Mouse (Mus musculus): ENCODE data around the gene Ogfod1.
A peak's percentile ranks its signal among the peaks of the same experiment; 100 is the strongest.

Ogfod1 gene

DNA sequence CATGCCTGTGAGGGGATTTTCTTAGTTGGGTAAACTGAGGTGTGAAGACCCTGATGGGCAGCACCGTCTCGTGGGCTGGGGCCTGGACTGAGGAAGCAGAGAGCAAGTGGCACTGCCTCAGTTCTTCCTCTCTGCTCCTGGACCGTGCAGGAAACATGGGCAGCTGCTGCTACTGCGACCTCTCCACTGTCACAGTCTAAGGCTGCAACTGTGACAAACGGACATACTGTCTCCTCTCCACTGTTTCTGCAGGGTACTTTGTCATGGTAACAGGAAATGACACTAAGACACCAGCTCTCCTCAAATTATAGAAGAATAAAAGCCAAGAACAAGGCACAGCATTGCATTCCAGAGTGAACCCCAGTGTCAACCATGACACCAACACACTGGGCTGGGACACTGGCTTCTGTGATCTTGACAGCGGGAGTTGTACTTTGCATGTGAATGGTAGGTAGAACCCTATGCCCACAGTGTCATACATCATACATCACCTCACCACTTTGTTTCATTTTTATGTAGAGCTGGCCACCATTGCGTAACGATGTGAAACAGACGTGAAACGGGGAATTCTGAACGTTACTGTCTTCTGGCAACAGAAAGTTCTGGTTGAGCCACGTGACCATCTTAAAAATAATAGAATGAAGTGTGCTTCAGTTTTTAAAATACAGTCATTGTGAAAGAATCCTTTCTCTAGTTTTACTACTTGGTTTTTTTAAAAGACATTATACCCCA, 39.6 kb downstream of the Ogfod1 start:
- no peak for DNase-seq

DNA sequence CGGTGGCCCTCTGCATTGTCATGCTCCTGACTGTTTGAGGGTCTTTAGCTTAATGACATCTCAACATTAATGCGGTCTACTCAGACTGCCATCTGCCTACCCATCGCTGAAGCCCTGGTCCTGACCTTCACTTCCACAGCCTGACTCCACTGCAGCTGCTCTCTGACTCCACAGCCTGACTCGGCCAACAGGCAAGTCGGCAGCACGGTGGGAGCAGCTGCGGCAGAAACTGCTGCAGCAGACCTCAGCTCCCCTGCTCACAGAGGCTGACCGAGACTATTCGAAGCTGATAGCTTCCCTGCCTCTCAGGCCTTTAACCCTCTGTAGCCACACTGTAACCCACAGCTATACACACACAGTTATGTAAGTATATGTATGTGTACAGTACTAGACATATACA, 51.0 kb downstream of the Ogfod1 start:
- no peak for DNase-seq

DNA sequence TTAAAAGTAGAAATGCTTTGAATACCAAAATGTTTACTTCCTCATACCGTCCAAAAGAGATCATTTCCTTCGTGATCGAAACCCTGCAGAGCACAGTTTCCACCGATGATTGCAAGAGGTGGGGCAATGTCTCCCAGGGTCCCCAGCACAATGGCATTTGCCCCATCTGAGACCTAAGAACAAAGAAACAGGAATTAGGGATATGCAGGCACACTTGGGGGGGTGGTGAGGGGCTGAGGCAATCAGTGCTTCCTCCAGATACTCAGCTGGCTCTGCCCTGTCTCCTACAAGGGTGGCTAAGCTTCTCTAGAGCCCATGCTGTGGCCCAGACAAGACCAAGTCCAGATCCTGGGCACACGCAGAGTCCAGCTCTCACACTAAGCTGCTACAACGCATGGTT, 52.7 kb downstream of the Ogfod1 start:
- DNase-seq: no peak

DNA sequence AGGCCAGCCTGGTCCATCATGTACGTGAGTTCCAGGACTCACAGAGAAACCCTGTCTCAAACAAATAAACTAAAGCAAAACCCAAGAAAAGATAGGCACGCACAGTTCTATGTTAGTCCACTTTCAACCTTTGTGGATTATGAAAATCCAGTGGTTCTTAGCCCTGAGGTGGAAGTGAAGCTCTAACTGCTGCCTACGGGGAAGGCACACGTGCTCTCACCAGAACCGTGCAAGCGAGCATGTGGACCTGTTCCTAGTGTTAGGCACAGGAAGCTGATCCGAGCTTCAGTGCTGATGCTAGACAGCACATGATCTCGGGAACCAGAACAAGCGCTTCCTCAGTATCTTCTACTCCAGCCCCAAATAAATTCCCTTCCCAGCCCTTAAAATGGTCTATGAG, 55.9 kb downstream of the Ogfod1 start:
- no peak for DNase-seq

GRCm38 (mm10) chr8:94094281-94094680, 57.3 kb downstream of the Ogfod1 start:
- no peak for DNase-seq

DNA sequence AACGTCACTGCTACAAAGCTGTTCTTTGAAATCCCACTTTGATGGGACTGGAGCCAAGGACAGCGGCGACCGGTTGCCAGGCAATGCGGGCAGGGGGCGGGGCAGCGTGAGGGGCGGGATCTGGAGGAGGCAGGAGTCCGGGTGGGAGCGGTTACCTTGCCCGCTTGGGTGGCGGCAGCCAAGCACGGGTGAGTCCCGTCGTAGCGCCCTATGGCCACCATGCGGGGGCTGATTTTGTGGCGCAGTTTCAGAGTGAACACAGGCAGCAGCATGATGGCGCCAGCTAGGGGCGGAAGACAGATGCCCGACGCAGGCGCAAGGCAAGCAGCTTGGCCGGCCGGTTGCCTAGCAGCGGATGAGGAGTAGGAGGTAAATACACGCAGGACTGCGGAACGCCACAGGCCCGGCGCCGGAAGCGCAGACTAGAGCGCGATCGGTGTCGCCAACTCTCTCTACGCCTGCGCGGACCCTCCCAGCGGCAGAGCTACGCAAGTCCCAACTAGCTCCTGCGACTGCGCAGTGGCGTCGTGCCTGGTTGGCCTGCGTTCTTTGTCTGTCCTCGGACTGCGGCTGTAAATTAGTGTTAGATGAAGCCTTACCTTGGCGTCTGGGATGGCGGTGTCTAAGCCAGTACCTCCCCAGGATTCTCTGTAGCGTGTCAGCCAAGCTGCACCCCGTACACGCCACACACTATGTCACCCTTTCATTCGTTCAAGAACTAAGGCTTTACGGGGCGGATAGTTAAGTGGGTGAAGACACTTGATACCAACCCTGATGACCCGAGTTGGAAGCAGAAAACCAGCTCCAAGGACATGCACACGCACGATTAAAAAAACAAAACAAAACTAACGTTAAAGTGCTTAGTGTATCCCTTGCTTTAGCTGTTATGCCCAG, 61.3 kb downstream of the Ogfod1 start, which contains the start of gene Bbs2:
Gene Bbs2 (minus strand): TSS at position 848 of the 894 bp plus-strand sequence.
- DNase-seq: peak; percentile 99 to 100

DNA sequence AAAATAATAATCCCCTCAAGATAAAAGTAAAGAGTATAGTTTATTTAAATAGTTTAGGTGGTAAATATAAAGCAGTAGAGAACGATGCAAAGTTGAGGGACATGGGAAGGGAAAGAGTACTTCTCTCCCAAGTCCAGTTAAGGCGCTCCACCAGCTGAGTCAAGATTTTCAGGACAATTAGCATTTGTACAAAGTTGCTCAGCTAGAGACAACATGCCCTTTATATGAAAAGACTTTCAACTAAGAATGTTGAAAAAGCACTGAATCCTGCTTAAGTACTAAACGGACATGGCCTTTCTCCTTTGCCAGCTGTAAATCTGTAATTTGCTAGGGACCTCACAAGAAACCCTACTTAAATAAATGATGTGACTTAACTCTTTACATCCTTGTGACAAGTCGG, 62.0 kb downstream of the Ogfod1 start:
- no peak for DNase-seq

DNA sequence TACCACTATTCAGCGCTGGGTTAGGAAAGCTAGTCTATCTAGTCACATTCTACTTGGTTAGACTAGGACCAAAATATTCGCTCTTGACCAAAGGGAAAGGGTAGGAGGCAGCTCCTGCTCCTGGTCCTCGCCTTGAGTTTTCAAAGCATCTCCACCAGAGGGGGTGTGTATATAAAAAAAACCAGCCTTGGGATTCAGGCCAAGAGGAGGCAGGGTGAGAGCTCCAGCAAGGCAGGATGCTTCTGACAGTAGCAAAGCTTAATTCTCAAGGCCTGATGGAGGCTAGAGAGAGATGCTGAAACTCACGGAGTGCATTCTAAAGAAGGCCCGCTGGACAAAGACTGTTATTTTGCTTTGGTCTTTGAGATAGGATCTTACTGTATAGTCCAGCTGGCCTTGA, 67.1 kb downstream of the Ogfod1 start:
- no peak for DNase-seq

GRCm38 (mm10) chr8:94107871-94108270, 70.9 kb downstream of the Ogfod1 start:
- DNase-seq: peak; percentile 16 to 24

DNA sequence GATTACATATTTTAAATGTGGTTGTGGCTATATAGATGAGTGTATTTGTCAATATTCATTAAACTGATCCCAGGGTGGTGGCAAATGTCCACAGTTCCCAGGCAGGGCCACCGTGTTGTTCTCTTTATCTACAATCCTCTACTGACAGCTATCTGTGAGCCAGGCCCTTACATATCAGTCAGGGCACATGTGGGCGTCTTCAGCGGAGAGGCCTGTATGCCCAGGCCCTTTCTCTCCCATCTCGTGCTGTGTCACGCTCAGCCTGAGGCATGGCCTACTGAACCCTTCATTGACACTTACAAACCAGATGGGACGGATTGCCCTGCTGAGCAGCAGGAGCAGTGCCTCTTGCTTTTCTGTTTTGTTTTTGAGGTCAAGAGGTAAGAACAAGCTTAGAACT, 72.4 kb downstream of the Ogfod1 start:
- no peak for DNase-seq

DNA sequence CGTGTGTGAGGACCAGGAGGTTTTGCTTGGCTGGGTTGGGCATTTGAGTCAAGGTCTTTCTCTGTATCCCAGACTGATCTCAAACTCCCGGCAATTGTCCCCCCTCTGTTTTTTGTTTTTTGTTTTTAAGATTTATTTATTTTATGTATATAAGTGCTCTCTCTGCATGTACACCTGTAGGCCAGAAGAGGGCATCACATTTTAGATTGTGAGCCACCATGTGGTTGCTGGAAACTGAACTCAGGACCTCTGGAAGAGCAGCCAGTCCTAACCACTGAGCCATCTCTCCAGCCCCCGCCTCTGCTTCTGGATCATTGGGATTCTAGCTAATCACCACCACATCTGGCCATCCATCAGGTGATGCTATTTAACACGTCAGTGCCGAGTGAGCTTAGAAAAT, 72.8 kb downstream of the Ogfod1 start:
- DNase-seq: no peak

DNA sequence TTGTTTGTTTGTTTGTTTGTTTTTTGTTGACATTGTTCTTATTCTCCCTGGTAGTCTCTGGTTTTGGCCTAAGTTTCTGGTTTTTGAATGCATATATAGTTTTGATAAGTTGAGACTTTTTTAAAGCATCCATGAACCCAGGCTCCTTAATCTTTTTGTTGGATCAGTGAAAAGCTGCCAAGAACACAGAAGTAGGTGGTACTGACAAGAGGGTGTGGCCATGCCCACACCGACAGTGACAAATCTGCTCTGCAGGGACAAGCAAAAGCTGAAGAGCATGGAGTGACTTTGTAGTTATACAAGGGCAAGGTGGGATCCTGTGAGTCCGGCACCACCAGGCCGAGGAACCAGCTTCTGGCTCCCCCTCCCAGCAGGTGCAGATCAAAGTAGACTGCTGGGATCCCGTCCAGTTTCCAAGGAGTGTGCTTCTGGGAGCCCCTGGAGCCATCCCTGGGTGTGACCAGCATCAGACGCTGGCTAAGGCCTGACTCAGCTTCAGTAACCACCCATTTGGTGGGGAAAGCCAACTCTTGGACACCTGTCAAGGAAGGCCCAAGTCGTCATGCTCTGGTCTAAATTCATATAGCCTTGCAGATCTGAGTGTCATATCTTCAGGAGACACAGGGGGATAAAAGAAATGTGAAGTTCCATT, 73.7 kb downstream of the Ogfod1 start:
- DNase-seq: no peak

DNA sequence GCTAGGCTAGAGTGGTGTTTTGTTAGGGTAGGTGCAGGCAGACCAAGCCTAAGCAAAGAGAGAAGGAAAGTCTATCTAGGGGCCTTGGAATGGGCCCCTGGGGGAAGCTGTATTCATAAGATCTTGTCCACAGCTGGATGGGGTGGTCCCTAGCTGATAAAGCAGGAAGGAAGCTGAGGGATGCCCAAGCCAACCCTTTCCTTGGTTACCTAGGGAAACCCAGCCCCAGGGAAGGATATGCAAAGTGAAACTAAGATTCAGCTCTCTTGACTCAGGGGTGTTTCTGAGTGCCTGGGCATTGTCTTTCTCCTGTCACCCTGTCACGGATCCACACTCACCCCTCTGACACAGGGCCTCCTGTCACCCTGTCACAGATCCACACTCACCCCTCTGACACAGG, 76.4 kb downstream of the Ogfod1 start:
- DNase-seq: no peak

DNA sequence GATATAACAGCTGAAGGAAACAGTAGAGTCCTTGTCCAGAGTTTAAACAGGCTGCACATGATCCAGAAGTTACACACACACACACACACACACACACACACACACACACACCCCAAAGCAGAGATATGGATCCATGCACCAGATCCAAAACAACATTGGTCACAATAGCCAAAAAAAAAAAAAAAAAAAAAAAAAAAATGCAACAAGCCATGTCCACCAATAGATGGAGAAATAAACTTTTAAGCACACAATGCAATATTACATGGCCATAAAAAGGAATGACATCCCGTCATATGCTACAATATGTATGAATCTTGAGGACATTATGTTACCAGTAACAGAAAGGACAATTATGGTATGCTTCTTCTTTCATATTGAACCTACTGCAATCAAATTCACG, 77.0 kb downstream of the Ogfod1 start:
- no peak for DNase-seq
